Mouse (Mus musculus): ENCODE data around the gene Olfr1347.

GRCm38 (mm10) chr7:6455868-6456267 lies 43.7 kb downstream of the Olfr1347 start, which contains the start of gene Olfr1336:
- TF ChIP-seq CTCF (IDR thresholded peaks at IDR 0.05; ENCODE audit: low read depth), result no peak
- TF ChIP-seq EP300 (IDR thresholded peaks at IDR 0.05; ENCODE audit: low read depth), result no peak

Measured in liver, embryonic 14.5 days (tissue).